Mouse (Mus musculus) adrenal gland, adult 8-10 months (tissue): ENCODE results near the gene Gas8. TPM values are rescaled to one million over a fixed set of nuclear protein-coding genes. Genes with fewer than 3 reads are reported as not detected.
"Not testable (repeated sequence)": the region's sequence is repeated elsewhere in the genome, so short reads cannot be mapped to it uniquely, and the experiment has no call there.

Source experiments
- DNase-seq: peaks from one replicate; pipeline ENCODE4 v3.0.0; 2022
- total RNA-seq, 4 experiments: library from RNA; stranded (reverse); gene quantifications; 2 replicates each; pipeline ENCODE4 v1.2.4; 2022

Gene Gas8
- total RNA-seq, 4 experiments from 2014 or later, result 10.7 to 26.2 (median 15.4) TPM

DNA sequence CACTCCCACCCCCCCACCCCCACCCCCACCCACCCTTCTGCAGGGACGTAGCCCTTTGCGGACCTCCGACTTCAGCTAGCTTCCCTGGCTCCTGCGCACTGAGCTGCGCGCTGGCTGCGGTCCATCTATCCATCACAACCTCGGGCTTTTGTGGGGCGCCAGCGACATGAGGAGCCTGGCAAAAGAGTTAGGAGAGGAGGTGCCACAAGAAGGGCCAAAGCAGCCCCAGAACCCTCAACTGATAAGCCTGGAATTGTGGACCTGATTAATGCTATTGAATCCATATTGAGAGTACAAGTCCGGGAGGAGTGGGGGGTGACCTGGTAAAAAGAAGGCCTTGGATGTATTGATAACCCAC, 3.1 kb upstream of the Gas8 start:
- DNase-seq, result no peak

DNA sequence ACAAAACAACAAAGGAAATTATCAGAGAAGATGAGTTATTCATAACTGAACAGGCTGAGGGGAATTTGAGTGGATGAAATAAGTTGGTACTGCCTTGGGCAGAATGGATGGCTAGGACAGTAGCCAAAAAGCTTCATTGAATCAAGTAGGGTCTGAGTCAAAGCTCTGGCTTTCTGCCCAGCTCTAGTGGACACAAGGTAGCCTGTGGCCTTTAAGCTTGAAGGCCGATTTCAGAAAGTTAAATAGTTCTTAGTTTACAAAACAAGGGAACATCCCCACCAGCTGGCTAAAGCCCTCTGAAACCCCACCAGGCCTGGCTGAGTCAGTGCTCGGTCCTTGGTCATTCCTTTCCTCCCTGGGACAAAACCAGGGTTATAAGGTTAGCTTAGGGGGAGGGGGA, 2.0 kb upstream of the Gas8 start:
- peak; percentile 85 for DNase-seq

DNA sequence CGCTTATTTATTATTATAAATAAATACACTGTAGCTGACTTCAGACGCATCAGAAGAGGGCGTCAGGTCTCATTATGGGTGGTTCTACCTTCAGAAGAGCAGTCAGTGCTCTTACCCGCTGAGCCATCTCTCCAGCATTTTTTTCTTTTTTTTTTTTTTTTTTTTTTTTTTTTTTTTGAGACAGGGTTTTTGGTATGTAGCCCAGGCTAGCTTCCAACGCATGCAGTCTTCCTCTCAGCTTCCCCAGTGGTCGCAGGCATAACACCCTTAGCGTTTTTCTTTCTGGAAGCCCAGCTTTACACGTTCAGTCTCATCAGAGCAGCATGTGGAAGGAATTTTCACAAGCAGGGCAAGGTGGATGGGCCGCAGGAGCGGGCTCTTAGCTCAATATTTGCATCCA, 462 bp upstream of the Gas8 start:
- no peak for DNase-seq

DNA sequence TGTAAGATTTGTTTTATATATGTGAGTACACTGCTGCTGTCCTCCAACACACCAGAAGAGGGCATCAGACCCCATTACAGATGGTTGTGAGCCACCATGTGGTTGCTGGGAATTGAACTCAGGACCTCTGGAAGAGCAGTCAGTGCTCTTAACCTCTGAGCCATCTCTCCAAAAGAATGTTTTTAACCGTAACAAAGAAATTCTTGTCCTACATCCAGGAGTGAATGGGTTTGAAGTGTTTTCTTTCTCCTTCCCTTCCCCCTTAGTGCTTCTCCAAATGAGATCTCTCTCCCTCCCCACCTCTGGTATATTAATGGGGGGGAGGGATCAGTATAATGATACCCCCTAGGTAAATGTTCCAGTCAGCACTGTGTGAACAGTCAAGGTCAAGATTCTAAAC, 1.4 kb downstream of the Gas8 start:
- DNase-seq, result not testable (repeated sequence)

DNA sequence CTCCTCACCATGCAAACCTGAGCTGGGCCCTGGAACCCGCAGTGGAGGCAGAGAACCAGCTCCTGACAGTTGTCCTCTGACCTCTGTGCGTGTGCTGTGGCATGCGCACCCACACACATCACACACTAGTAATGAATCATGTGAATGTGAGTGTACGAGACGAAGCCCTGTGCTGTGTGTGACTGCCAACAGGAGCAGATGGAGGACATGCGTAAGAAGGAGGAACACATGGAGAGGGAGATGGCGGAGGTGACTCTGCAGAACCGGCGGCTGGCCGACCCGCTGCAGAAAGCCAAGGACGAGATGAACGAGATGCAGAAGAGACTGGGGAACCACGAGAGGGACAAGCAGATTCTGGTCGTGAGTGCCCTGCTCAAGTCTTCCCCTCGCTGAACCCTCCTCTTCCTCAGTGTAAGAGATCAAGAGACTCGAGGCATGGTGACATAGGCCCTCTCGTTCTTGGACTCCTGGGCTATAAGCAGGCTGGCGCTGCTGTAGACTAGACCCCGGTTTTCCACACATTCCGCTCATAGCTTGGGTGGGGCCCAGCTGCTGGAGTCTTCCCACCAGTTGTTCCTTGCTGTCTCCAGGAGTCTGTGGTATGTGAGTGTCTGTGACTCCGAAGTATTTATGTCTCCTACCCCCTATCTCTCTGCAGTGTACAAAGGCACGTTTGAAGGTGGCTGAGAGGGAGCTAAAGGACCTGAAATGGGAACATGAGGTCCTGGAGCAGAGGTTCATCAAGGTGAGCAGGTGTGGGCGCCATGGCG, 9.3 kb downstream of the Gas8 start:
- DNase-seq, result no peak

DNA sequence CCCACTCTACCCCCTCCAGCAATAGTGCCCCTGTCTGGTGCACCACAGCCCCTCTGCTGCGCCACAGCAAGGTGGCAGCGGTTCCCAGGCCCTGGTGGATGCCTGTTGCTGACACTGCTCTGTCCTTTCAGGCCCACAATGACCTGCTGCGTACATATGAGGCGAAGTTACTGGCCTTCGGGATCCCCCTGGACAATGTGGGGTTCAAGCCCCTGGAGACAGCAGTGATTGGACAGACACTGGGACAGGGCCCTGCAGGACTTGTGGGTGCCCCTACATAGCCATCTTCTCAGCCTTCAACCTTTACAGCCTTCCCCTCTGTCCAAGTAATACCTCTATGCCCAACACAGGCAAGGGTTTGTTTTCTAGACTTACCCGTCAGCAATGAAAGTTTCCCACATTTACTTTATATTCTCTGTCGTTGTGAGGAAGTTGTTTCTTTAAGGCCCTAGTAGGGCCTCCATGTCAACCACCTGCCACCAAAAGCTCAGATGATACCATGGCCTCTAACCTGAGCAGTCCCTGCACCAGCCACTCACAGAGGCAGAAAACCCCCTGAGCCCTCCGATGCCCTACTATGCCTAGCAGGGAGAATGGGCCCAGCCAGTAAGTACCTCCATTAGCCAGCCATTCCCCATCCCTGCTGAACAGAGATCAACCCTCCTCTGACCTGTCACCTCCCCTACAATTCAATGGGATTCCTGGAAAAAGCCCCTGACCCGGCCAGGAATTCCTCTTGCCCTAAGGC, 17.8 kb downstream of the Gas8 start:
- no peak for DNase-seq

DNA sequence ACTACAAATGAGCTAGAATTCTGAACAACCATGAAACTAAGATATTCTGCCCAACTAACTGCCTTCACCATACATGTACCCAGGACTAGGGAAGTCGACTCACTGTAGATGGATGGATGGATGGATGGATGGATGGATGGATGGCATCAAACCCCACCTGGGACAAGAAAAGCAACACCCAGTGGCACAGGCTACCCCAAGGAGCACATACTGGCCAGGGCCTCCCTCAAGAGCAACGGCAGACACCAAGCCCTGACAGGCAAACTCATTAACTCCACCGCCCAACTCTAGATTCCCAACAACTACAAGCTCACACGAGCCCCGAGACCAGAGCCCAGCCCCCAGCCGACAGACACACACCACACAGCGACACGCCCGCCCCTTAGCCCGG, 18.4 kb downstream of the Gas8 start:
- no peak for DNase-seq

DNA sequence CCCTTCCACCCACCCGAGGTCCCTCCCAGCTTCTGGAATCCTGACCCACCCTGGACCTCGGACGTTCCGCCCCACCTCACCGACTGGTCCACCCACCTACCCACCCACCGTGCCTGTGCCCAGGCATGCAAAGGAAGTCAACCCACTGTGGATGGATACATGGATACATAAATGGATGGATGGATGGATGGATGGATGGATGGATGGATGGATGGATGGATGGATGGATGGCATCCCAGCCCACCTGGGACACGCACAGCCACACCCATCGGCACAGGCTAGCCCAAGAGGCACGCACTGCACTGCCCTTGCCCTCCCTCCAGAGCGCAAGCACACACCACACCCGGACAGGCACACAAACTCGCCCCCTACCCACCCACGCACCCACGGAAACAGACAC, 19.0 kb downstream of the Gas8 start:
- not testable (repeated sequence) for DNase-seq

DNA sequence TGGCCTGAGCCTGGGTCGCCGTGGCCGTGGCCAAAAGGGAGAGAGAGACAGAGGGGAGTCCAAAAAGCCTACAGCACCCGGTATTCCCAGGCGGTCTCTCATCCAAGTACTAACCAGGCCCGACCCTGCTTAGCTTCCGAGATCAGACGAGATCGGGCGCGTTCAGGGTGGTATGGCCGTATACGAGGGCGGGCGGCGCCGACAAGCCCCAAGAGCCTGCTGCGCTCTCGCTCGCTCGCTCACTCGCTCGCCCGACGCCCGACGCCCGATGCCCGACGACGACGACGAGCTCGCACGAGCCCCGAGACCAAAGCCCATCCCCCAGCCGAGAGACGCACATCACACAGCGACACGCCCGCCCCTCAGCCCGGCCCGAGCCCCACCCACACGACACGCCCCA, 45.6 kb downstream of the Gas8 start:
- DNase-seq, result not testable (repeated sequence)

DNA sequence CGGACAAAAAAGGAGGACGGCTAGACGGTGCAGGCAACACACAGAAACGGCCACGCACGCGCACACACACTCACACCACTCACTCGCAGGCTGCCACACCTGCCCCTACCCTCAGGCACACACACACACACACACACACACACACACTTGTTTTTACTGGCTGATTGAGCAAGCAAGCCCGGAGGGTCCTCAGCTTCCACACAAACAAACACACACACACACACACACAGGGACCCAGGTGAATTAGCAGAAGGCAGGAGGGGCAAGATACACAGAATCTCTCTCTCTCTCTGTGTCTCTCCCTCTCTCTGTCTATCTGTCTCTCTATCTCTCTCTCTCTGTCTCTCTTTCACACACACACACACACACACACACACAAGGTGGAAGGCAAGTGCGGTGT, 56.8 kb downstream of the Gas8 start:
- DNase-seq, result not testable (repeated sequence)

Other genes starting within 250 kb of the Gas8 start
- gene Fanca, start 200.3 kb upstream of the Gas8 start, total RNA-seq, result 1 to 10 TPM; 4.3 to 7.4 (median 5.5) TPM
- 1 to 10 TPM; 2.3 to 2.8 (median 2.4) TPM for gene Spire2, start 186.1 kb upstream of the Gas8 start, total RNA-seq
- gene Tcf25, start 145.1 kb upstream of the Gas8 start, total RNA-seq, result 100 to 1,000 TPM; 223 to 301 (median 278) TPM
- under 1 TPM in 1 of 4 experiments, not detected in 3; 0.13 TPM for gene Mc1r, start 111.7 kb upstream of the Gas8 start, total RNA-seq
- gene Tubb3, start 107.4 kb upstream of the Gas8 start, total RNA-seq, result 1 to 10 TPM; 2.9 to 9.7 (median 6.6) TPM
- 10 to 100 TPM; 27.8 to 40.1 (median 34.2) TPM for gene Def8, start 95.3 kb upstream of the Gas8 start, total RNA-seq
- 10 to 100 TPM; 69.7 to 99.4 (median 85.1) TPM for gene Afg3l1, start 40.9 kb upstream of the Gas8 start, total RNA-seq
- gene Dbndd1, start 3.4 kb upstream of the Gas8 start, total RNA-seq, result 1 to 10 TPM in 1 of 4 experiments, under 1 TPM in 3; 0.21 to 1.2 (median 0.59) TPM
- 10 to 100 TPM; 32.7 to 40.0 (median 35.4) TPM for gene Rhou, start 135.1 kb downstream of the Gas8 start, total RNA-seq